Comparison of ENCODE assay signal across 8 mouse cellular contexts in genomic region chr3:97297553-97298432, GRCm38 (mm10). TPM values are rescaled to one million over a fixed set of nuclear protein-coding genes. Genes with fewer than 3 reads are reported as not detected.
DNase-seq lines count a peak whose midpoint lies in the region; ATAC-seq and TF ChIP-seq lines count a peak whose summit lies in the region.

Gene Bcl9 (minus strand): TSS chr3:97297917.

- DNase-seq in G1E (ENCODE audit: low spot score) = no peak
- peak; percentile 86 to 90 for DNase-seq in cerebellum, adult 18-20 months
- DNase-seq in layer of hippocampus, adult 8-10 months (ENCODE audit: low spot score in 2 of 2) = peak; percentile 86 to 87
- peak; percentile 95 for DNase-seq in lung, embryonic 14.5 days
- DNase-seq in thymus, postnatal 0 days (ENCODE audit: low spot score) = peak; percentile 81

- TF ChIP-seq POLR2A in olfactory bulb, adult 2 months (IDR thresholded peaks at IDR 0.05; ENCODE audit: insufficient read depth, low read depth, low read length) = no peak

- TF ChIP-seq CTCF in G1E (IDR thresholded peaks at IDR 0.05; ENCODE audit: low read depth, low read length) = no peak
- no peak for TF ChIP-seq CTCF in lung, embryonic 14.5 days (IDR thresholded peaks at IDR 0.05; ENCODE audit: low read depth)
- no peak for TF ChIP-seq CTCF in olfactory bulb, adult 2 months (IDR thresholded peaks at IDR 0.05; ENCODE audit: insufficient read depth, low read depth, low read length)

- 2% methylated on average over 21 of the region's 21 CpGs for WGBS in lung, embryonic 14.5 days
- under 1% methylated on average over 21 of the region's 21 CpGs for WGBS in olfactory bulb, adult 2 months

- H3K27me3 ChIP-seq in G1E (ENCODE audit: insufficient read depth, low read length) = peaks cover 5% of the 10 kb centered on the region; the same call in 1 of the 2 replicates
- H3K27me3 ChIP-seq in lung, embryonic 14.5 days (ENCODE audit: insufficient read depth, low read length) = no peaks in the 10 kb centered on the region

- ATAC-seq in G1E (ENCODE audit: extremely low read depth, insufficient number of reproducible peaks, low FRiP score, poor library complexity, severe bottlenecking) = no peak
- peak; percentile 75 for ATAC-seq in frontal cortex, adult (ENCODE audit: low TSS enrichment)
- peak; percentile 70 to 71 for ATAC-seq in hematopoietic stem cell, adult 5-6 weeks (replicated peaks in 1 of 2; ENCODE audit: insufficient read depth in 1 of 2, low FRiP score in 2 of 2, low TSS enrichment in 1 of 2, low read depth in 1 of 2, poor library complexity in 2 of 2, severe bottlenecking in 2 of 2)
- peak; percentile 84 for ATAC-seq in lung, embryonic 14.5 days (ENCODE audit: insufficient read depth)

- H3K4me3 ChIP-seq in G1E (ENCODE audit: low read depth, low read length) = no peak within 1 kb of the TSS
- peak within 1 kb of the TSS; percentile 63 for H3K4me3 ChIP-seq in lung, embryonic 14.5 days (ENCODE audit: low read depth, low read length)
- H3K4me3 ChIP-seq in olfactory bulb, adult 2 months (ENCODE audit: insufficient read depth, low read depth, low read length) = peak within 1 kb of the TSS; percentile 74

- peak within 1 kb of the TSS; percentile 100 for H3K27ac ChIP-seq in lung, embryonic 14.5 days (ENCODE audit: low read depth)
- H3K27ac ChIP-seq in olfactory bulb, adult 2 months (ENCODE audit: insufficient read depth, low read depth, low read length) = peak within 1 kb of the TSS; percentile 84

- H3K9me3 ChIP-seq in G1E (replicated peaks) = 0 out of 2 replicates have a peak, but pooled peaks cover 3% of the 10 kb centered on the region
- no peaks in the 10 kb centered on the region for H3K9me3 ChIP-seq in lung, embryonic 14.5 days (ENCODE audit: low read depth, low read length)

- H3K4me2 ChIP-seq in lung, embryonic 14.5 days = peak within 1 kb of the TSS; percentile 90

- H3K4me1 ChIP-seq in G1E (ENCODE audit: insufficient read depth, low read depth, low read length) = no peaks in the 10 kb centered on the region
- H3K4me1 ChIP-seq in lung, embryonic 14.5 days (ENCODE audit: insufficient read depth) = peaks cover 9% of the 10 kb centered on the region; the same call in 1 of the 2 replicates
- peaks cover 21% of the 10 kb centered on the region for H3K4me1 ChIP-seq in olfactory bulb, adult 2 months (ENCODE audit: control insufficient read depth, insufficient read depth, low read length)

- no peaks in the 10 kb centered on the region for H3K36me3 ChIP-seq in G1E (replicated peaks)
- H3K36me3 ChIP-seq in lung, embryonic 14.5 days (ENCODE audit: insufficient read depth) = no peaks in the 10 kb centered on the region

- peak within 1 kb of the TSS; percentile 84 for H3K9ac ChIP-seq in lung, embryonic 14.5 days

RNA-seq across cellular contexts. Expression of gene Bcl9, which starts in this region (rescaled TPM):
- total RNA-seq in G1E (2014; fragmentation: Nextera tagmentation) = 38.5 and 44.2 TPM in 2 replicates
- total RNA-seq in G1E (2017) = 3.0 and 7.0 TPM in 2 replicates
- 17.3 and 18.4 TPM in 2 replicates for polyA plus RNA-seq in G1E (2012)
- total RNA-seq in hematopoietic stem cell, adult 5-6 weeks (2017) = 10.8 and 15.1 TPM in 2 replicates
- total RNA-seq in layer of hippocampus, adult 8-10 months (2022) = 10 to 100 TPM; 59.3 to 69.9 (median 65.3) TPM
- 46.1 and 49.7 TPM in 2 replicates for polyA plus RNA-seq in lung, embryonic 14.5 days (2014; fragmentation: Nextera tagmentation; extraction: Ambion mirVana)
- polyA plus RNA-seq in olfactory bulb, adult 2 months (2012; ENCODE audit: insufficient read depth, insufficient read length, low replicate concordance, missing spikeins) = not detected in 2 replicates
- 19.6 and 23.7 TPM in 2 replicates for polyA plus RNA-seq in thymus, postnatal 0 days (2015; fragmentation: Nextera tagmentation; extraction: Ambion mirVana)

Comparison
In these comparisons a context has a peak if more than half of its experiments do, and no peak if none do; other contexts are left out.
1. RNA of gene Bcl9 (polyA plus RNA-seq): 46.1 to 49.7 TPM in lung, embryonic 14.5 days, 19.6 to 23.7 TPM in thymus, postnatal 0 days and 17.3 to 18.4 TPM in G1E; not detected in olfactory bulb, adult 2 months; every median in the first group is over 10 times any median in the second.